Mouse (Mus musculus): ENCODE results near the gene Camta2. TPM values are rescaled to one million over a fixed set of nuclear protein-coding genes. Genes with fewer than 3 reads are reported as not detected.

Camta2 gene
- total RNA-seq, 2 experiments from 2014 or later: 387 to 403 TPM

DNA sequence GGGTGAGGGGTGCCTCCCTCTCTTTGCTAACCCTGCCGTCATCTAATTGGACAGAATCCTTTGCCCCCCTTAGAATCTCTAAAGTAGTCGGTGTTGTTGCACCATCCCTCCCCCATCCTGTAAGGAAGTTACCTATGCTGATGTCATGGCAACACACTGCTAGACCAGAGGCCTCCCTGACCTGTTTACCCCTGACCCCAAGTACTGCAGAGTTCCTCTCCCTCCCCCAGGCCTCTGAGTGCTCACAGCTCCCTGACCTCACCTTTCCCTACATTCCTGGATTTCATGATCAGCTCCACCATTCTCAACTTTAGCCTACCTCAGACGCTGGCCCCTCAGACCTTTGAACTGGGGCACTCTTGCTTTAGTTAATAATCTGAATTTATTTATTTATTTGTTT lies 18.2 kb upstream of the Camta2 start:
- Histone ChIP-seq H3K4me3 (no peak overlapping the region), H3K27ac (peak overlapping the region; percentile 100)
- TF ChIP-seq CTCF (conservative IDR thresholded peaks at IDR 0.05): no peak
- DNase-seq (ENCODE audit: low spot score in 2 of 2): no peak

DNA sequence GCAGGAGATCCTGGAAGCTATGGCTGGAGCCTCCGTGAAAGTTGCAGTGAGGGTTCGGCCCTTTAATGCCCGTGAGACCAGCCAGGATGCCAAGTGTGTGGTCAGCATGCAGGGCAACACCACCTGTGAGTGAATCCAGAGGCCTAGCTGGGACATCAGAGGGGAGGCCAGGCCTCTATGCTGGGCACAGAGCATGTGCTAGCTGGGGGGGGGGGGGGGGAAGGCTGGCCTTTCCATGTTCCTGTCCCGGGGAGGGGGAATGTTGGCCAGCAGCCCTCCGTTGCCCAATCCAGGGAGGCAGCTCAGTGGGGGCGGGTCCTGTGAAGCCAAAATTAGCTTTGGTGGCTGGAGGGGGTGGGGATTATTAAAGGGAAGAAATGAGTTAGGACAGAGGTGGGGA lies 14.9 kb upstream of the Camta2 start:
- no peak for DNase-seq (ENCODE audit: low spot score in 2 of 2)
- peak overlapping the region; percentile 100 for H3K27ac ChIP-seq
- H3K4me3 ChIP-seq: peak overlapping the region; percentile 83
- TF ChIP-seq CTCF (conservative IDR thresholded peaks at IDR 0.05): no peak

DNA sequence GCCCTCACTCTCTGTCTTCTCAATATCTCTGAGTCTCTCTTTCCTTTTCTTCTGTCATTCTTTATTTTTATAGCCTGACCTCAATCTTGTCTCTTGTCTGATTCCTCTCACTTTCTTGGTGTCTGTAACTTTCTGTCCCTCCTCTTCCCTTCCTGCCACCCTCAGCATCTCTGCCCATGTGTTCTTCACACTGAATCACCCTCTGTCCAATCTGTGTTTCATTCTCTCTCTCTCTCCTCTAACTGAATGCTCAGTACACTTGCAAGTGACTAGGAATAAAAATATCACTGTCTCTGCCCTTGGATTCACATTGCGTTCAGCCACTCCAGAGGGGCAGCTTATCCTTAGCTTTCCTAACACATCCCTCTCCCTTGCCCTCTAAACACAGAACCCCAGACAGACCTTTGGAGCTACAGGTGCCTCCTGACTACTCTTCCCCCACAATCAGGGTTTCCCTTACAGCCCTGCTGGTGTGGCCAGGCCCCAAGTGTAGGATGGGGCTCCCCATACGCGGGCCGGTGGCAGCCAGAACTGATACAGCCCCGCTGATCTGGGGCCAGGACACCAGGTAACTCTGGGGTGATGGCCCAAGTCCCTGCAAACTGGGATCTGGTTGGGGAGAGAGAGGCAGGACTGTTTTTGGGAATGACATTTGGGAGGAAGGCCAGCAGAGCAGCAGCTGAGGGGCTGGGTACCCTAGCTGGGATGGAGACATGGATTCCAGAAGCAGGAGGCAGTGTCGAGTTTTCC lies 14.3 kb upstream of the Camta2 start:
- Histone ChIP-seq H3K4me3 (peak overlapping the region; percentile 83), H3K27ac (peak overlapping the region; percentile 100)
- no peak for TF ChIP-seq CTCF (conservative IDR thresholded peaks at IDR 0.05)
- DNase-seq (ENCODE audit: low spot score in 2 of 2): no peak

DNA sequence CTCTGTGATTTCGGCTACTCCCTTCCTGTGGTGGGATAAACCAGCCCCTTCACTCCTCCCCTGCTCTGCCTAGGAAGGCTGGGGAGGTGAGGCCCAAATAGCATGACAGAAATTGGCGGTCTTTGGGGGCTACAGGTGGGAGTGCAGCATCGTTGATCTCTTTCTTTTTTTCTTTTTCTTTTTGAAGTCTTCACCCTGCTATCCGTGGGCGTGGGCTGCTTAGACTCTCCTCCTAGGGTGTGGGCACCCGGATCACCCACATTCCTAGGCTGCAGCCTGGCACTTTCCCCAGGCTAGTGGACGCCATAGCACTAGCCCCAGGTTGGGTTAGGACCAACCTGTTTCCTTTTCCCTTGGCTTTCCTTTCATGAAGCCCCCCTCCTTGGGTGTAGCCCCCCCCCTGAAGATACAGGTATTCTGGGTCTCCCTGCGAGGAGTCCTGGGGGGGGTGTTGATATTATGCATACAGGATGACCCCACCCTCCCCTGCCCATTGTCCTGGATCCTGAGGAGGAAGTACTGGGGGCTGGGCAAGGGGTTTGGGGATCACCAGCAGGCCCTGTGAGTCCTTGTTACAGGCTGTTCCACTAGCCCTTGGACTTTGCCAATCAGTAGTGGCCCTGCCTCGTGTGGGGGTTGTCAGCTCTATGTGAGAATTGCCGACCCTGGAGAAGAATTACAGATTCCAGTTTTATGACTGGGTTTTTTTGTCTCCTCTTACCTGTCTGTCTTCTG lies 13.5 kb upstream of the Camta2 start:
- no peak for DNase-seq (ENCODE audit: low spot score in 2 of 2)
- TF ChIP-seq CTCF (conservative IDR thresholded peaks at IDR 0.05): no peak
- H3K27ac ChIP-seq: peak overlapping the region; percentile 100

DNA sequence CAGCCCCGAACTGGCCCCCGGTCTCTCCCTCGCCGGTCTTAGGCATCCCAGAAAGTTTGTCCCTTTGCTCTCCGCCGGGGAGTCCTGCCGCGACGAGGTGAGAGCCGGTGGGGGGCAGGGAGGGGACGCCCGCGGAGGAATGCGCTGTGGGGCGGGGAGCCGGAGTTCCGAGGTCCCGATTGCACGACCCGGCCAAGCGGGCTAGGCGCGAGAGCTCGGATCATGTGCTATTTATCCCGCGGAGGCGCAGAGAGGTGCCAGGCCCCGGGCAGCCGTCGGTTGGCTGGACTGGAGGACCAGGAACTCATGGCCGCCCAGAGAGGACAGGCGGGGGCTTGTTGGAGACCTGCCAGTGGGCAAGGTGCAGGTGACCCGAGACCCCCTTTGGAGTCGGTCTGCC lies 12.7 kb upstream of the Camta2 start:
- no peak for TF ChIP-seq CTCF (conservative IDR thresholded peaks at IDR 0.05)
- H3K27ac ChIP-seq: peak overlapping the region; percentile 100
- peak in 1 of 2 experiments; percentile 58 for DNase-seq (ENCODE audit: low spot score in 2 of 2)
- peak overlapping the region; percentile 83 for H3K4me3 ChIP-seq

More for the DNA sequence above, 13.5 kb upstream of the Camta2 start:
- peak overlapping the region; percentile 83 for H3K4me3 ChIP-seq

DNA sequence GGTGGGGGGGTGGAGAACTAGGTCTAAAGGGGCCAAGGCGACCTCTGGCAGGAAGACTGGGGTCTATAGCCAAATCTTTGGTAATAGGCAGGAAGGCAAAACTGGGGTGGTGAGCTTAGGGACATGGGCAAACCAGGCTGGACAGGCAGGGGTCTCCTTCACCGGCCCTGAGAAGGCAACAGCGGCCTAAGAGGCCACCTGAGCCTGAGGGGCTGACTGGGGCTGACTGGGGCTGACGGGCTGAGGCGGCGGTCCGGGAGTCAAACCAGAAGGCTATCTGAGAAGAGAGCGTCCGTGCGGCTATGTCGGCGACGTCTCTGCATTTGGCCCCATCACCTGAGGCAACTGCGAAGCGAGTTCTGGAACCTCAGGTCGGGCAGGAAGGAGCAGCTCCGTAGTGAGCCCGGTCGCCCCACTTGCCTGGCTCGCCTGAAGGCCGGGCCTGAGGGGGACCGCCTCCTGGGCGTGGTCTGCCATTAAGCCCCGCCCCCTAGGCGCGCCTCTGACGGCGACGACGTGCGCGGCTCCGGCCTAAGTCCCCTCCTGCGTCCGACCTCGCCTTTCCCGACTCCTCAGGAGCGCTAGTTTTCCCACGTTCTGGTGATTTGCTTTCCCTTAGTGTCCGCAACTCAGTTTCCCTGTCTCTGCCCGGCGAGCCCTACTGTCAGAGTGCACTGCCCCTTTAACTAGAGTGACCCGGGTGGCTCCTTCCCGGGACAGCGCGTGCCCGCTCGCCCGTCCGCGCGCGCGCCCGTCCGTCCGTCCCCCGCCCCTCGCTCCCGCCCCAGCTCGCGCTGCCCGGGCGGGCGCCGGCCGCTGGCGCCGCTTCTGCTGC lies 12.0 kb upstream of the Camta2 start, which contains the start of the genes Inca1 and Kif1c:
Gene Inca1 (minus strand): TSS at position 434 of the 835 bp plus-strand sequence.
Gene Kif1c (plus strand): TSS at position 827 of the 835 bp plus-strand sequence.
- peak; percentile 94 to 97 for DNase-seq (ENCODE audit: low spot score in 2 of 2)
- TF ChIP-seq CTCF (conservative IDR thresholded peaks at IDR 0.05): no peak
- peak within 1 kb of the TSS; percentile 83 for H3K4me3 ChIP-seq

DNA sequence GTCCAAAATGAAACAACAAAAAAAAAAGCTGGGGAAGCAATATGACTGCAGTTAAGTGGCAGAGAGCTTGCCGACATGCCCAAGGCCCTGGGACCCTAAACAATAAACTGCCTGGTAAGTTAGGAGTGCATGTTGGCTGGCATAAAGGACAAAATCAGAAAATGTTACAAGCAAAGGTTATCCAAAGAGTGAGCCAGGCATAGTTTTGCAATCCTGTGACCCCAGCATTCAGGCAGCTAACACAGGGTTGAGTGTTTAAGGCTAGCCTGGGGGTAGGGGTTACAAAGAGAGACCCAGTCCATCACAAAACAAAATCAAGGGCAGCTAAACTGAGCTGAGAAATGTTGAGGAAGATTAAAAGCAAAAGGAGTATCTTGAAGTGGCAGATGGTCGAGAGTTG lies 11.1 kb upstream of the Camta2 start:
- peak overlapping the region; percentile 100 for H3K27ac ChIP-seq
- TF ChIP-seq CTCF (conservative IDR thresholded peaks at IDR 0.05): no peak
- no peak for DNase-seq (ENCODE audit: low spot score in 2 of 2)
- no peak overlapping the region for H3K4me3 ChIP-seq

More for the DNA sequence above, 12.0 kb upstream of the Camta2 start, which contains the start of the genes Inca1 and Kif1c:
- peak within 1 kb of the TSS; percentile 100 for H3K27ac ChIP-seq

DNA sequence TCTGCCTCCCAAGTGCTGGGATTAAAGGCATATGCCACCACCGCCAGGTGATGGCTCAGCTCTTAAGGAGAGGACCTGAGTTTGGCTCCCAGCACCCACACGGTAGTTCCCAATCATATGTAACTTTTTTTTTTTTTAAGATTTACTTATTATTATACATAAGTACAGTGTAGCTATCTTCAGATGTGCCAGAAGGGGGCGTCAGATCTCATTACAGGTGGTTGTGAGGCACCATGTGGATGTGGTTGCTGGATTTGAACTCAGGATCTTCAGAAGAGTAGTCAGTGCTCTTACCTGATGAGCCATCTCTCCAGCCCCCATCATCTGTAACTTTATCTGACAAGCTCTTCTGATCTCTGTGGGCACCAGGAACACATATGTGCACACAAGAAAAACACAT lies 9.5 kb upstream of the Camta2 start:
- TF ChIP-seq CTCF (conservative IDR thresholded peaks at IDR 0.05): peak; percentile 39
- DNase-seq (ENCODE audit: low spot score in 2 of 2): no peak

DNA sequence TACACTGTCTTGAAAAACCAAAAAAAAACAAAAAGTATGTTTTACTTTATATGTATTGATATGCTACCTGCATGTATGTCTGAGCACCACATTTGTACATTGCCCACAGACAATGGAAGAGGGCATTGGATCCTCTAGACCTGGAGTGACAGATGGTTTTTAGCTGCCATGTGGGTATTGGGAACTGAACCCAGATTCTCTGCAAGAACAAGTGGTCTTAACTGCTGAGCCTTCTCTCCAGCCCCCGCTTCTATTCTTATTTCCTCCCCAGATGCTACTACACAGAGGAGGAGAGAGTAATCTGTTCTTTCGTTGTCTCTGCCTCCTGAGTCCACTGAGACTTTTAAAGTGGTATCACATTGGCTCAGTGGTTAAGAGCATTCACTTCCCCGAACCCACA lies 5.6 kb upstream of the Camta2 start:
- Histone ChIP-seq H3K27ac (peak overlapping the region; percentile 61), H3K4me3 (no peak overlapping the region)
- TF ChIP-seq CTCF (conservative IDR thresholded peaks at IDR 0.05): no peak
- DNase-seq (ENCODE audit: low spot score in 2 of 2): peak; percentile 65 to 68

More for the DNA sequence above, 9.5 kb upstream of the Camta2 start:
- Histone ChIP-seq H3K27ac (no peak overlapping the region), H3K4me3 (no peak overlapping the region)

DNA sequence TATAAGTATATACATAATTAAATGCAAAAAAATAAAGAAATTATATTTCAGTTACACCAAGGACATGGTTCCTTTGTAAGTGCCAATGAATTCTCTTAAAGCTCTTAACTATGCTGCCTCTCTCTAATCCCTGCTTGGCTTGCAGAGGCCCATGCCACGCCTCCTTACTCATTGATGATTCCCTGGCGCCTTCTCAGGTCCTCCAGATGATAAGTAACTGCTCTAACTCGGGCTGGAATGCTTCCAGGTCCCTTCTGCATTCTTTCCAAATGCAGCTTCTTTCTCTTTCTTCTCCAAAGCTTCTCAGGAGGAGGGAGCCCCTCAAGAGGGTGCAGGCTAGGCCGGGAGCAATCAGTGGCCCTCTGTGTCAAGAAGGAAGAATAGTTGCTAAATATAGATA lies 1.7 kb upstream of the Camta2 start:
- no peak for TF ChIP-seq CTCF (conservative IDR thresholded peaks at IDR 0.05)
- no peak for DNase-seq (ENCODE audit: low spot score in 2 of 2)
- peak overlapping the region; percentile 100 for H3K27ac ChIP-seq
- no peak overlapping the region for H3K4me3 ChIP-seq

DNA sequence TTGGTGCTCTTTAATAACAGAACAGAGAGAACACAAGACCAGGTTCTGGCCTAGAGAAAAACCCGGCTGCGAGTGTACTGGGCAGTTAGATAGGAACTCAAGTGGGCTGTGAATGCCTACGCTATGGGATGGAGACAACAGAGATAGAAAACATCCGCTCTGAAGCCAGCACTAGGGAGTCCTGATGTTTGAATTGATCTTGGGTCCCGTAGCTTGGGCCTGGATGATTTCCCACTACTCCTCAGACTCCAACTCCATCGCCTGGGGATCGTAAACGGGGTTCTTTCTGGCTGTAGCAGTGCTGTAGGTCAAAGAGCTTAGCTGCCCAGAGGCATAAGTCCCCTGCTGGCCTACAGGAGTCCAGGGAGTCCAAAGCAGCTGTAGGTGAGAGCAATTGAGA lies 467 bp upstream of the Camta2 start:
- TF ChIP-seq CTCF (conservative IDR thresholded peaks at IDR 0.05): no peak
- Histone ChIP-seq H3K4me3 (peak overlapping the region; percentile 94), H3K27ac (peak overlapping the region; percentile 100)
- DNase-seq (ENCODE audit: low spot score in 2 of 2): no peak

DNA sequence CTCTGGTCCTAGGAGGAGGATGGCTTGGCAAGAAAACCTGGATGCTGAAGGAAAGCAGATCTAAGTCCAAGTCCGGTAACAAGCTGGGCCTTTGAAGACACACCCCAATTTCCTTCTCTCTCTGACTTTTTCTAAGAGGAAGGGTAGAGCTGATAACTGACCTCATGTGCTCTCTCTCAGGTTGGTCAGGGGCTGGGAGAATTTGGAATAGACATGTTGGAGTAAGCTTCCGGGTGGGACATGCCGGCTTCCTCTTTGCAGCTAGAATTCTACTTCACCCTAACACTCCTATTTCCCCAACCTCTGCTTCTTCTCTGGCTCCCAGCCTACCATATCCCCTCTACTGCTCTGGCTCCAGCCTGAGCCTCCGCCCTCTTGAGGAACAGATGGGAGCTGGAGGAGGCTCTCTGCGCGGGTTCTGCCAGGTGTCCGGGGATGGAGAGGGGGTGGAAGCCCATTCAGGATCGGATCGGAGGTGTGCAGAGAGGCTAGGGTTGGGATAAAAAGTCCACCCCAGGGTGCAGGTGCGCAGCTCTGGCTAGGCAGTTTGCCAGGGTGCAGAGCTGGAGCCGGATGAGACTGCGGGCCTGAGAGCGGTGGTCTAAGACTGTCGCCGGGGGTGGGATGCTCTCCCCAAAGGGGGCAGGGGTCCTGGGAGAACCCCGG lies 871 bp downstream of the Camta2 start:
- peak overlapping the region; percentile 94 for H3K4me3 ChIP-seq
- DNase-seq (ENCODE audit: low spot score in 2 of 2): peak; percentile 70 to 71
- H3K27ac ChIP-seq: peak overlapping the region; percentile 100

More for the DNA sequence above, 871 bp downstream of the Camta2 start:
- no peak for TF ChIP-seq CTCF (conservative IDR thresholded peaks at IDR 0.05)

All from layer of hippocampus, adult 2 months (tissue).